Mouse (Mus musculus) testis, adult 2 months (tissue): ENCODE measurements around the gene Grm5.

ENCODE experiments used
- CTCF ChIP-seq: fragments of 200-500 bp; IDR thresholded peaks from 2 replicates; pipeline ENCODE4 v1.5.1; 2012; ENCODE audit warnings: low read depth, mild to moderate bottlenecking, inconsistent platforms, low read length, moderate library complexity; ENCODE audit not compliant: control insufficient read depth, insufficient read depth, insufficient replicate concordance
- POLR2A ChIP-seq: fragments of 200-500 bp; IDR thresholded peaks from 2 replicates; pipeline ENCODE4 v1.6.1; 2012; ENCODE audit warnings: low read depth, mild to moderate bottlenecking, inconsistent platforms, low read length, moderate library complexity; ENCODE audit not compliant: control insufficient read depth

GRCm38 (mm10) chr7:87716393-87716792 lies 132.4 kb downstream of the Grm5 start:
- TF ChIP-seq POLR2A (no peak), CTCF (no peak)
